Mouse (Mus musculus): ENCODE data around the gene Pigv. TPM values are rescaled to one million over a fixed set of nuclear protein-coding genes. Genes with fewer than 3 reads are reported as not detected.

Gene Pigv
- polyA plus RNA-seq, 1 experiment from 2014 or later = 18.9 TPM

- ATAC-seq (ENCODE audit: insufficient number of reproducible peaks, insufficient read depth, low FRiP score, low read depth) = no peak
- no peak overlapping the region for H3K4me3 ChIP-seq (ENCODE audit: low read depth, low read length)
Measured at GRCm38 (mm10) chr4:133631071-133631768, 41.2 kb downstream of the Pigv start.

GRCm38 (mm10) chr4:133630326-133630920 lies 42.0 kb downstream of the Pigv start:
- Histone ChIP-seq H3K9ac (replicated peaks; ENCODE audit: low read depth, low read length) (no peak overlapping the region), H3K36me3 (ENCODE audit: control insufficient read depth, insufficient read depth, low read length) (peaks cover 11% of the 10 kb centered on the region), H3K9me3 (ENCODE audit: control insufficient read depth, low read depth, low read length) (no peaks in the 10 kb centered on the region), H3K4me2 (replicated peaks; ENCODE audit: low read depth, low read length) (no peak overlapping the region), H3K27me3 (ENCODE audit: control insufficient read depth, insufficient read depth, low read length) (no peaks in the 10 kb centered on the region), H3K4me3 (ENCODE audit: low read depth, low read length) (no peak overlapping the region), H3K27ac (ENCODE audit: low read length) (no peak overlapping the region), H3K4me1 (ENCODE audit: control insufficient read depth, insufficient read depth, low read length) (peaks cover 12% of the 10 kb centered on the region; the same call in 1 of the 2 replicates)
- 90% methylated on average over 8 of the region's 8 CpGs for WGBS
- no peak for ATAC-seq (ENCODE audit: insufficient number of reproducible peaks, insufficient read depth, low FRiP score, low read depth)

More at GRCm38 (mm10) chr4:133631071-133631768, 41.2 kb downstream of the Pigv start:
- Histone ChIP-seq H3K4me1 (ENCODE audit: control insufficient read depth, insufficient read depth, low read length) (peaks cover 12% of the 10 kb centered on the region; the same call in 1 of the 2 replicates), H3K27ac (ENCODE audit: low read length) (no peak overlapping the region), H3K4me2 (replicated peaks; ENCODE audit: low read depth, low read length) (peak overlapping the region; percentile 58; the same call in 1 of the 2 replicates), H3K9me3 (ENCODE audit: control insufficient read depth, low read depth, low read length) (no peaks in the 10 kb centered on the region), H3K36me3 (ENCODE audit: control insufficient read depth, insufficient read depth, low read length) (peaks cover 7% of the 10 kb centered on the region; the same call in 1 of the 2 replicates), H3K27me3 (ENCODE audit: control insufficient read depth, insufficient read depth, low read length) (no peaks in the 10 kb centered on the region), H3K9ac (replicated peaks; ENCODE audit: low read depth, low read length) (no peak overlapping the region)
- 81% methylated on average over 14 of the region's 14 CpGs for WGBS

- Histone ChIP-seq H3K27me3 (ENCODE audit: control insufficient read depth, insufficient read depth, low read length) (no peaks in the 10 kb centered on the region), H3K4me2 (replicated peaks; ENCODE audit: low read depth, low read length) (no peak overlapping the region), H3K4me1 (ENCODE audit: control insufficient read depth, insufficient read depth, low read length) (peaks cover 12% of the 10 kb centered on the region; the same call in 1 of the 2 replicates), H3K36me3 (ENCODE audit: control insufficient read depth, insufficient read depth, low read length) (peaks cover 17% of the 10 kb centered on the region), H3K4me3 (ENCODE audit: low read depth, low read length) (no peak overlapping the region), H3K9ac (replicated peaks; ENCODE audit: low read depth, low read length) (no peak overlapping the region), H3K9me3 (ENCODE audit: control insufficient read depth, low read depth, low read length) (no peaks in the 10 kb centered on the region), H3K27ac (ENCODE audit: low read length) (no peak overlapping the region)
- WGBS = 80% methylated on average over 7 of the region's 7 CpGs
- ATAC-seq (ENCODE audit: insufficient number of reproducible peaks, insufficient read depth, low FRiP score, low read depth) = no peak
Measured at GRCm38 (mm10) chr4:133629191-133629590, 43.3 kb downstream of the Pigv start.

- Histone ChIP-seq H3K4me1 (ENCODE audit: control insufficient read depth, insufficient read depth, low read length) (peaks cover 12% of the 10 kb centered on the region; the same call in 1 of the 2 replicates), H3K27ac (ENCODE audit: low read length) (no peak overlapping the region), H3K36me3 (ENCODE audit: control insufficient read depth, insufficient read depth, low read length) (peaks cover 17% of the 10 kb centered on the region), H3K4me3 (ENCODE audit: low read depth, low read length) (no peak overlapping the region), H3K4me2 (replicated peaks; ENCODE audit: low read depth, low read length) (no peak overlapping the region), H3K27me3 (ENCODE audit: control insufficient read depth, insufficient read depth, low read length) (no peaks in the 10 kb centered on the region), H3K9me3 (ENCODE audit: control insufficient read depth, low read depth, low read length) (no peaks in the 10 kb centered on the region), H3K9ac (replicated peaks; ENCODE audit: low read depth, low read length) (no peak overlapping the region)
- 81% methylated on average over 2 of the region's 2 CpGs for WGBS
- no peak for ATAC-seq (ENCODE audit: insufficient number of reproducible peaks, insufficient read depth, low FRiP score, low read depth)
Measured at GRCm38 (mm10) chr4:133628517-133628916, 43.9 kb downstream of the Pigv start.

- Histone ChIP-seq H3K4me3 (ENCODE audit: low read depth, low read length) (no peak overlapping the region), H3K4me2 (replicated peaks; ENCODE audit: low read depth, low read length) (no peak overlapping the region), H3K27me3 (ENCODE audit: control insufficient read depth, insufficient read depth, low read length) (no peaks in the 10 kb centered on the region), H3K9ac (replicated peaks; ENCODE audit: low read depth, low read length) (no peak overlapping the region), H3K9me3 (ENCODE audit: control insufficient read depth, low read depth, low read length) (no peaks in the 10 kb centered on the region), H3K27ac (ENCODE audit: low read length) (no peak overlapping the region), H3K36me3 (ENCODE audit: control insufficient read depth, insufficient read depth, low read length) (peaks cover 17% of the 10 kb centered on the region), H3K4me1 (ENCODE audit: control insufficient read depth, insufficient read depth, low read length) (peaks cover 9% of the 10 kb centered on the region; the same call in 1 of the 2 replicates)
- 94% methylated on average over 14 of the region's 14 CpGs for WGBS
- ATAC-seq (ENCODE audit: insufficient number of reproducible peaks, insufficient read depth, low FRiP score, low read depth) = no peak
Measured at GRCm38 (mm10) chr4:133627039-133627438, 45.4 kb downstream of the Pigv start.

- 87% methylated on average over 9 of the region's 9 CpGs for WGBS
Measured at GRCm38 (mm10) chr4:133626621-133627020, 45.8 kb downstream of the Pigv start.

GRCm38 (mm10) chr4:133626221-133626620 lies 46.2 kb downstream of the Pigv start:
- H3K4me3 ChIP-seq (ENCODE audit: low read depth, low read length) = no peak overlapping the region
- WGBS = 62% methylated on average over 5 of the region's 5 CpGs
- no peak overlapping the region for H3K4me2 ChIP-seq (replicated peaks; ENCODE audit: low read depth, low read length)
- no peak for ATAC-seq (ENCODE audit: insufficient number of reproducible peaks, insufficient read depth, low FRiP score, low read depth)
- peaks cover under 1% of the 10 kb centered on the region; the same call in 1 of the 2 replicates for H3K4me1 ChIP-seq (ENCODE audit: control insufficient read depth, insufficient read depth, low read length)
- H3K27ac ChIP-seq (ENCODE audit: low read length) = no peak overlapping the region
- H3K9ac ChIP-seq (replicated peaks; ENCODE audit: low read depth, low read length) = no peak overlapping the region
- H3K9me3 ChIP-seq (ENCODE audit: control insufficient read depth, low read depth, low read length) = no peaks in the 10 kb centered on the region
- H3K27me3 ChIP-seq (ENCODE audit: control insufficient read depth, insufficient read depth, low read length) = no peaks in the 10 kb centered on the region
- peaks cover 17% of the 10 kb centered on the region for H3K36me3 ChIP-seq (ENCODE audit: control insufficient read depth, insufficient read depth, low read length)

More at GRCm38 (mm10) chr4:133626621-133627020, 45.8 kb downstream of the Pigv start:
- Histone ChIP-seq H3K4me2 (replicated peaks; ENCODE audit: low read depth, low read length) (no peak overlapping the region), H3K27me3 (ENCODE audit: control insufficient read depth, insufficient read depth, low read length) (no peaks in the 10 kb centered on the region), H3K4me1 (ENCODE audit: control insufficient read depth, insufficient read depth, low read length) (peaks cover 5% of the 10 kb centered on the region; the same call in 1 of the 2 replicates), H3K27ac (ENCODE audit: low read length) (no peak overlapping the region), H3K9ac (replicated peaks; ENCODE audit: low read depth, low read length) (no peak overlapping the region), H3K4me3 (ENCODE audit: low read depth, low read length) (no peak overlapping the region), H3K9me3 (ENCODE audit: control insufficient read depth, low read depth, low read length) (no peaks in the 10 kb centered on the region), H3K36me3 (ENCODE audit: control insufficient read depth, insufficient read depth, low read length) (peaks cover 17% of the 10 kb centered on the region)
- ATAC-seq (ENCODE audit: insufficient number of reproducible peaks, insufficient read depth, low FRiP score, low read depth) = no peak

- Histone ChIP-seq H3K36me3 (ENCODE audit: control insufficient read depth, insufficient read depth, low read length) (peaks cover 17% of the 10 kb centered on the region), H3K9ac (replicated peaks; ENCODE audit: low read depth, low read length) (no peak overlapping the region), H3K4me1 (ENCODE audit: control insufficient read depth, insufficient read depth, low read length) (no peaks in the 10 kb centered on the region), H3K9me3 (ENCODE audit: control insufficient read depth, low read depth, low read length) (no peaks in the 10 kb centered on the region), H3K27me3 (ENCODE audit: control insufficient read depth, insufficient read depth, low read length) (no peaks in the 10 kb centered on the region), H3K4me3 (ENCODE audit: low read depth, low read length) (no peak overlapping the region), H3K27ac (ENCODE audit: low read length) (peak overlapping the region; percentile 2; the same call in 1 of the 2 replicates), H3K4me2 (replicated peaks; ENCODE audit: low read depth, low read length) (no peak overlapping the region)
- 71% methylated on average over 11 of the region's 11 CpGs for WGBS
- 0 out of 2 replicates have a peak, but pooled peaks have one; percentile 18 for ATAC-seq (ENCODE audit: insufficient number of reproducible peaks, insufficient read depth, low FRiP score, low read depth)
Measured at GRCm38 (mm10) chr4:133625621-133626071, 46.8 kb downstream of the Pigv start.

Data from stomach, embryonic 14.5 days (tissue).